Mouse (Mus musculus): ENCODE data around the gene Il25.
"Not testable (repeated sequence)": the region's sequence is repeated elsewhere in the genome, so short reads cannot be mapped to it uniquely, and the experiment has no call there.

Gene Il25

DNA sequence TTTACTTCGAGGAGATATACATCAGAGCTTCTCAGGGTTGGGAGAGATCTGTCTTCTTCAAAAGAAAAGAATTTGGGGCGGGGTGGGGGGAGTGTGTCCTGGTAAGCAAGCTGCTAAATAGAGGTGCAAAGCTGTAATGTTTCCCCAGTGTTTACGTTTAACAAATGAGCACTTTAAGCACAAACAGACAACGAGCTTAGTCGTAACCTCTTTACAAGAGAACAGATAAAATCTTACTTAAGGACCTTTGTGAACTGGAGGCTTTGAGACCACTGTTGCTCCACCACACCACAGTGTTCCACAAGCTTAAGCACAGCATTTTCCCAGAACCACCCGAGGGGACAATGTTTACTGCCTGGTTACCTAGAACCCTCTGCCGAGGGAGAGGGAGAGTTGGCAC lies 5.2 kb upstream of the Il25 start:
- no peak for DNase-seq

DNA sequence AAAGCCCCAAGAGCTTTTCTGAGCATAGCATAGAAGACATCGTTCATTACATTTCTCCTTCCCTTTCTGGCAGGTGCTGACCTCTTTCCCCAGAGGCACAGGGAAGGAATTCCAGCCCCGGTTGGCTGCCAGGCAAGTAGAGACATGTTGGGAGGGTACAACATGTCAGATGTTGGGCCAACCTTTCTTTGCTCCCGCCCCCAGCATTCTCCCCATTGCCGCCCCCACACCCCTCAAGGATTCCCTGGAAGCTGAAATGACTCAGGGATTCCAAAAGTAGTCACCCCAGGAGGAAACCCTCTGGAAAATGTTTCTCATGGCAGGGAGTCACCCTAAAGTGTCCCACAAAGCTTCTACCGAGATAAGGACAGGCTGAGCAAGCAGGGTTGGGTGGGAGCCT lies 2.7 kb upstream of the Il25 start:
- no peak for DNase-seq

DNA sequence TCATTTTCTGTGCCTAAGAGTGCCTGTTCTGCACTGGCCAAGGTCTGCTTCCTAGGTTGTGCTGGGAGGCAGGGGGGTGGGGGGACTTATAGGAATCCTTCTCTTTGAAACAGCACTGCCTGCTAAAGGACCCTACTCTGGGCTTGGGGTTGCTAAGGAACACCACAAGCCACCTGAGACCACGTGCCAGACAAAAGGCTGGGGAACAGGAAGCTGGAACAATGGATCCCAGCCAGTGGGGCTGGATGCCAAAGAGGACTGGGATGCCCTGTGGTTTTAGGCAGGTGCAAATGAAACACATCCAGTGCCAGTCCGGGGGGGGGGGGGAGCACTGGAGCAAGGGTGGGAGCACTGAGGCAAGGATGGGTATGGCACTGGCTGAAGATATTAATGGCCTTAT lies 2.1 kb upstream of the Il25 start:
- no peak for DNase-seq

DNA sequence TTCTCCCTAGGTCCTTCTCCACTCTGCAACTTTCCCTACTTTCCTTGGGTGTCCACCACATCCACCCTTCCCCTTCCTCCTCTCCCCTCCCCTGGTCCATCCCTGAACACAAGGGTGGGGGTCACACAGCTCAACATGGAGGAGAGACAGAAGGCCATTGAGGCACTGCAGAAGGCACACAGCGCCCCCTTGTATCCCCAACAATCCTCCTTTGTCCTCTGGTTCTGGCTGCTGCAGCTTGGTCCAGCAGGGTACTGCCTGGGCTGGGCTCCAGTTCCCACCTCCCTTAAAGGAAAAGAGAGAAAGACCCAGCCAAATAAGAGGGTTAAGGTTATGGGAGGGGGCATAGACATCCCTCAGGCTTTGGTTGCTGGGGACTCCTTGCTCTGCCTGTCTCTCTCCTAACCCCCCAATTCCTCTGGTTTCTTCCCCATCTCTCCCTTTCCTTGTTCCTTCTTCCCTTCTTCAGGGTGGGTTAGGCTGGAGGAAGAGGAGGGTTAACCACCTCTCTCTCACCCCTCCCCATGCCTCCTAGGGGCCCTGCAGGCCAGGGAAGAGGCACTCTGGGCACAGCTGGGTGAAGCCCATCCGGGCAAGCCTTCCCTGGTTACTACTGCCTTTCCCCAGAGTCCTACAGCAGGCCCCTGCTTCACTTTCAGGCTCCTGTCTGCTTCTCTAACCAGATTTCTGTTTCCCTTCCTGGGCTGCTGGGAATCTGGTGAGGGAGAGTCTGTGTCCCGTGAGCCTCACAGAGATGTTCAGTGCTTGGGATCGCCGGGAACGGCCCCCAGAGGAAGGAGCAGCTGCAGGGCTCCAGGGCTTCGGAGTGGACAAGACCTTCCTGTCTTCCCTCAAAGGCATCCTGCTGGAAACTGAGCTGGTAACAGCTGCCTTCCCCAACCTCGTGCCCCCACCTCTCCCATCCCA lies 3.7 kb downstream of the Il25 start, which contains the start of gene Cmtm5:
Gene Cmtm5 (plus strand): TSS at position 358 of the 927 bp plus-strand sequence.
- DNase-seq = no peak

DNA sequence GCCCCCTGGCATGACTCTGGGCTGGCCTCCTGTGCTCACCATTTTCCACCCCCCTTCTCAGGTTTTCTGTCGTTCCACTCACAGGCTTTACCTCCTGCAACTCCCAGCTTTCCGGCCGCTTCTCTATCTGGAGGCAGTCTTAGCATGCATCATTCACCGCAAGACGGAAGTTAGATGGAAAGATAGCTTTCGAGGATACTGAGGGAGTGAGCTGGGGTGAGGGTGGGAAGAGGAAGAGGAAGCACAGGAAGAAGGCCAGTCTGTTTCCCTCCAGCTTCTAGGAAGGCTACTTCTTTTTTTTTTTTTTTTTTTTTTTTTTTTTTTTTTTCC lies 4.3 kb downstream of the Il25 start:
- DNase-seq = no peak

DNA sequence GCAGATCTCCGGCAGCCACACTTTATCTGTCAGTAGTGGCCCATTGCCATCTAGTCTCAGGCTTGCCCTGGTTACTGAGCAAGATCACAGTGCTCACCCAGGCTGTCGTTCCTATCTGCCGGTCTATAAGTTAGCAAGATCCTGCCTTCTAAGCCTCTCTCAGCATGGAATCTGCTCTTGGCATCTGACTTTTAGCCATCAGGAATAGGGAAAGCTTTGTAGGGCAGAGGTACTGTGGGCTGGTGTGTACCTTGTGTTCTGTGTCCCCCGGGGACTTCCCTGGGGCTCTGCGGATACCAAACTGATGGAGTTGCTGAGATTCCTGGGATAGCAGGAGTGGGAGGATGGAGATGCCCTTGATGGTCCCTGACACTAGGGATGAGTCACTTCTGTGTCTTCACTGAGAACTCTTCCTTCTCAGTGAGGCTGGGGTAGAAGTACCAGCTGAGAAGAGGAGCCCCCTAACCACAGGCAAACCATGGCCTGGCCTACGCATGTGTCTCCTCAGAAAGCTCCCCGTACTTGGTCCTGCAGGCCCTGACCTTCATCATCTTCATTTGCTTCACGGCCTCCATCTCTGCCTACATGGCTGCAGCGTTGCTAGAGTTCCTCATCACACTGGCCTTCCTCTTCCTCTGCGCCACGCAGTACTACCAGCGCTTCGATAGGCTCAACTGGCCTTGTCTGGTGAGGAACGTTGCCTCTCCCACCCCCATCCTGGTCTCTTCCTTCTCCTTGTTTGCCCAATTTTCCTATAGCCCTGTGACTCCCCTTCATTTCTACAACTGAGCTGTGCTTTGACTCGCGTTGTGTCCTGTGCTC lies 5.1 kb downstream of the Il25 start:
- DNase-seq = no peak

DNA sequence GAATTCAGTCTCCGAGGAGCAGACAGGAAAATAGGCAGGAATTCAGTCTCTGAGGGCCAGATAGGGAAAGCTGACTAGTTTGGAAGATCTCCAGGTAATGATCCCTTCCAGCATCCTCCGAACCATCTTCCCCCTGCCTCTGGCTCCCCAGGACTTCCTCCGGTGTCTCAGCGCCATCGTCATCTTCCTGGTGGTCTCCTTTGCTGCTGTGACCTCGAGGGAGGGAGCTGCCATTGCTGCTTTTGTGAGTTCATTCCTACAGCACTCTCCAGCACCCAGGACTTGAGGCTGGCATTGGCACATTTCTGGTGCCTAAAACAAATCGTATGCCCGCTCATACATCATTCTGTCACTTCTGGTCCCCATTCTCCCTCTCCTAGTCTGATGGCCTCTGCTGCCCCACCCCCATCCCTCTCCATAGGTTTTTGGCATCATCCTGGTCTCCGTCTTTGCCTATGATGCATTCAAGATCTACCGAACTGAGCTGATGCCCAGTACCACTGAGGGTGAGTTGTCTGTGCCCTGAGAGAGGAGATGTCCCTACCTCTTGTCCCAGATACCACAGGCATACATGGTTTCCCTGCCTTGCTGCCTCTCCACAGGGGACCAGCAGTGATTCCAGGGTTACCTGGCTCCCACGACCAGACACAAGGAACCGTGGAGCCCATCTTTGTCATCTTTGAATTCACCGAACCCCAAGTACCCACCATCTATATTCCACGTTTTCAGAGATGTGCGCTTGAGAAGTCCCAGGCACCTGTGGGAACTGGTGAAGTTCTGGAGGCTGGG lies 6.1 kb downstream of the Il25 start:
- DNase-seq = no peak

DNA sequence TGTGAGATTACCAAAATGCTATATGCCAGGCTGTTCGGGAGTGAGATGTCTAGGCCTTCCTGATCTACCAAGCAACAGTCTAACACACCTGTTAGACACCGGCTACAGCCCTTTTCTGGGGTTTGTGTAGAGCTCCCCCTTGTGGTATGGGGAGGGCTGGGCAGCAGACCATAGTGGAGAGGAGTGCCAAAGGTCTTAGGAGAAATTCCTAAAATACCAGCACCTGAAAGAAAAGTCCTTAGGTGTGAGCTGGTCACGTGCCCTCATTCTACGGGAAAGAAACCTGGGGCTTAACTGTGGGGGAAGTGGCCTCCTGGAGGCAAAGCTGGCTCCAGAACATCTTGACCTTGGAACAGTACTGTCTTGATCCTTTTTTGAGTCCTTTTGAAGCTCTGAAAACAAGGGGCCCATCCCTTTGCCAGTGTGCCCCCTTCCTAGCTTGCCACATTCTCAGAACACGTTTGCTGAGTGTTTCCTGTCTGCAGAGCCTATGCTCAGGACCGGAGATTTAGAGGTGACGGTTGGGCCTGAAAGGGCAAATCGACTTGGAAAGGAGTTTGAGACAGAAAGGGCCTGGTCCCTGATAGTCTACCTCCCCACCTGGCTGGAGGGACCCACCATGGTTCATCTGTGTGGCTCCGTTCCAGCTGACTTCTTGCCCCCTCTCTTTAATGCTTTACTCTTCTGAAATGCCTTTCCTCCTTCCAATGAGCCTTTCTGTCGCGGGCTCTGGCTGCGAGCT lies 7.1 kb downstream of the Il25 start:
- peak; percentile 25 to 58 for DNase-seq

DNA sequence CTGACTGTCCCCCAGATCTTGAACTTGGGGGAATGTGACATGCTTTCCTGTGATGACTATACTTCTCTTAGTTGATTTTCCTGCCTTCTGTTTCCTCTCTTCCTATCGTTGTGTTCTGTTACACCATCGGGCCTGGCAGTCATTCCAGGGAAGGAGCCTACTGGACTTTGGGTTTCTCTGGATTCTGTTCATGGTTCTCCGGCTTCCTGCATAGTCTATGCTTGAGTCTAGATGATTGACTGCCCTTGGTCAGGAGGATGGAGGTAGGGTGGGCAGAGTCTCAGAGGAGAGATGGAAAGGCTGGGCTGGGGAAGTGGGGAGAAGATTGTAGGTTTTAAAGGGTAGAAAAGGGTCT lies 7.7 kb downstream of the Il25 start:
- no peak for DNase-seq

DNA sequence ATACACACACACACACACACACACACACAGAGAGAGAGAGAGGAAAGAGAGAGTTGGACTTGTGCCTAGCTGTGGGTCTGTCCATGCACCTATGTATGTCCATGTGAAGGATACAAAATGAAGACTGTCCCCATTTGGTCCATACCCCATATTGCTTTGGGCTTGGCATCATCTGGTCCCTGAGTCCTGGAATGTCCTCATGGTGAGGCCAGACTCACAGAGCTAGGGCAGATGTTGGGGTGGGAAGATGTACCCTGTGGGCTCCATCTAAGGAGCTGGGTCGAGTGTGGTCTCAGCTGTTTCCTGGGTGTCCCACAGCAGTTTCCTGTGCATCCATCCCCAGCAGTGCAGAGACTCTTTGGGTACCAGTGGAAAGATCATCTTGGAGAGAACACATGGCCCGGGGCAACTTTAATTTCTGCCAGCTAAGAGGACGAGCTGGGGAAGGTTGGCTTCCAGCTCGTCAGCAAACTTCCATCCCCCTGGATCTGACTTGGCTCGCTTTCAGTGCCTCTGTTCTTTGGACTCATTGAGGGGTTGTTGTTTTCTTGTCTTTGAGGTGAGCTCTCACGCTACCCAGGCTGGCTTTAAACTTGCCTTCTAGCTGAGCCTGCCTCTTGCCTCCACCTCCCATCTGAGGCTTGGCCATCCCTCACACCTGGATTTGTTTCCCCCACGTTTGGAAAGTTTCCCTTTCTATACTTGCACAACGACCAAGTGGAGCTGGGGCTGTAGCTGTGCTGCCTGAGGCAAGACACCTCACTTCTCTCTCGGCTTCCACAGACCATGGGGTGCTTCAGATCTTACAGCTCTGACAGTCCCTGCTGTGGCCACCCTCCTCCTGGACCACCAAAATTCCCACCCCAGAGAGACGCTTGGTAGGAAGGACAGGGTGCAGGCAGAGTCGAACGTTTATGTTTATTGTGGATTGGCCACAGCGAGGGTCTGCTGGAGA lies 8.8 kb downstream of the Il25 start:
- no peak for DNase-seq

DNA sequence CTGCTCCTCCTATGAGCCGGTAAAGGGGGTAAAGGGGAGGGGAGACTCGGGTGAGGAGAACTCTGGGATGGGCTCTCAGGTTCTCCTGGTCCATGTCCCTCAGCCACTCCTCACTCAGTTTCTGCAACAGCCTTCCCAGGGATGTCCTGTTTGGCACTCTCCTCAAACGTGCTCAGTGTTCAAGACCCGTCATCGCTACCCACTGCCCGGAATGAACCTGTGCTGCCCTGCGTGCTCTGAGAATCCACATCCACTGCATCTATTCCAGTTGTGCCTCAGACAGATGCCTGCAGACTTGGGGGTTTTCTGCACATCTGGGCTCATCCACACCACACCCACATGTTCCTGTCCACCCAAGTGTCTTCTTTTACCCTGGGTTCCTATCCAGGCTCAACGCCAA lies 10.0 kb downstream of the Il25 start:
- DNase-seq = no peak

DNA sequence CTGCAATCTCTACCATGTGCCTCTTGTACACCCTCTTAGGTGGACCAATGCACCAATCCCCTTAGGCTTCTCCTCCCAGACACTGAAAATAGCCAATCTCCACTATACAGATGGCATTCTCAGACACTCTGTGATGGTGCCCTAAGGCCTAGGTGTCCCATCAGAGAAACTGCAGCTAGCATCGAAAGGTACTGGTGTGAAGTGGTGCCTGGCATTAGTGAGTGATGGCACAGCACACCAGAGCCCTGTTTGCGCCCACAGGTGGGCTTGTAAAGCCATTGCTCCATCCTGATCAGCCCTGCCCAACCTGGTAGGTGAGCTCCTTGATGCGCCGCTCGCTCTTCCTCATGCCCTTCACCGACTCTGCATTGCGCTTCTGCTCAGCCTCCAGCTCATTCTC lies 11.5 kb downstream of the Il25 start:
- no peak for DNase-seq

DNA sequence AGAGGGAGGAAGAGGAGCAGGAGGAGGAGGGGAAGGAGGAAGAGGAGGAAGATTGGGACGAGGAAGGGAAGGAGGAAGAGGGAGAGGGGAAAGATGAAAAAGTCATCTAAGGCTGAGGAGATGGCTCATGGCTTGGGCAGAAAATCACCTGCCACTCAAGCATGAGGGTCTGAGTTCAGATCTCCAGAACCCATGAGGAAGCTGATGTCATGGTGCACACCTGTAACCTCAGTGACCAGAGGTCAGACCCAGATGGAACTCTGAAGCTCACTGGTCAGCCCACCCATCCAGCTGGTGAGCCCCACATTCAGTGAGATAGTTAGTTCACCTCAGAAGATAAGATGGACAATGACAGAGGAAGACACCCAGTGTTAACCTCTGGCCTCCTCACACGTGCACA lies 12.4 kb downstream of the Il25 start:
- no peak for DNase-seq

DNA sequence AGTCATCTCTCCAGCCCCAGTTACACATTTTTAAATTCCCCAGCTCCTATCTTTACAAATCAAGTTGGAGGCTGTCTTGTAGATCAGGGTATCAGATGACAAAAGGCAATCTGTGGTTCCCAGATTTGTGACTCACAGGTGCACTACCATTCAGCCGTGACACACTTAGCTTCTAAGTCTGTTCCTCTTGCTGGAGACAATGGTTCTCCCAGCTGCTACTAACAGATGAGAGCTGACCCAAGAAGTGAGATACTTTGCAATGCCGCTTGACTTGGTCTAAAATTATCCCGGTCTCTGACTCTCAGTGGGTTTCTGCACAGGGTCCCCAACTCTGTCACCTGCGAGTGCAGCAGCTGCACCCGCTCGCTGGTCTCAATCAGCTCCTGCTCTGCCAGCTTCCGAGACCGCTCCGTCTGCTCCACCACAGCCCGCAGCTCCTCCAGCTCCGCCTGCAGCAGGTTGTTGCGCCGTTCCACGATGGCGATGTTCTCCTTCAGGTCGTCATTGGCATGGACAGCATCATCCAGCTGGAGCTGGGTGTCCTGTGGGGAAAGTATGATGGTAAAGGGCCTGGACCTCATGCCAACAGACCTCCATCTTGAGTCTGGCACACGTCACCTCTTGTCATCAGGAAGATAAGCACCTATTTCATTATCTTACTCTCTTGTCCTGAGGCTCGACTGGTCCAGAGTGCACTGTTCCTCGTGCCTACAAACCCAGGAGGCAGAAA lies 13.6 kb downstream of the Il25 start:
- DNase-seq = no peak

DNA sequence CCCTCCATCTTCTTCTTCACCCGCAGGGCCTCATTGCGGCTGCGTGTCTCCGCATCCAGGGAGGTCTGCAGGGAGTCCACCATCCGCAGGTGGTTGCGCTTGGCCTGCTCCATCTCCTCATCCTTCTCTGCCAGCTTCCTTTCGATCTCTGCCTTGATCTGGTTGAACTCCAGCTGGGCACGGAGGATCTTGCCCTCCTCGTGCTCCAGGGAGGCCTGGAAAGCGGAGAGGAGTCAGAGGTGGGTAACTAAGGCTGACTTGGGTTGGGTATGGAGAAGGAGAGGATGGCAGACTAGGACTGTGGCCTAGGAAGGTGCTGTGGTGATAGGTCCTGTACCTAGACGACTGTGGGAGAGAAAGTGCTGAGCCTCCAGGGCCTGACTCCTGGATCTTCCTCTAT lies 14.5 kb downstream of the Il25 start:
- not testable (repeated sequence) for DNase-seq

DNA sequence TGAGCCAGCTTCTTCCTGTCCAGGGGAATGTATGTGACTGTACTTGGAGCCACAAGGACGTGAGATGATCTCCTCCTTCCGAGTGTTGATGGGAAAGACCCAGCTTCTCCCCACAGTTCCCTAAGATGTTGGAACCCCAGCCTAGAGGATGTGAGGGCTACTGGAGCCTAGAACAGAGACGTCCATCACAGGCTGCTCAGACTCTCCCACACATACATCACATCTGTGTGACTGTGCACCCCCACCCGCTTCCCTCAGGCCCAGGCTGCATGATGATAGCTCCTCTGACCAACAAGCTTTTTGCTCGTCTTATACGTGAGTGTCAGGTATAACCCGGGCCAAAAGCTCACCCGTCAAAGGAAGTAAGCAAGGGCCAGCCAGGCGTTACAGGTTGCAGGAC lies 16.3 kb downstream of the Il25 start:
- DNase-seq = no peak

DNA sequence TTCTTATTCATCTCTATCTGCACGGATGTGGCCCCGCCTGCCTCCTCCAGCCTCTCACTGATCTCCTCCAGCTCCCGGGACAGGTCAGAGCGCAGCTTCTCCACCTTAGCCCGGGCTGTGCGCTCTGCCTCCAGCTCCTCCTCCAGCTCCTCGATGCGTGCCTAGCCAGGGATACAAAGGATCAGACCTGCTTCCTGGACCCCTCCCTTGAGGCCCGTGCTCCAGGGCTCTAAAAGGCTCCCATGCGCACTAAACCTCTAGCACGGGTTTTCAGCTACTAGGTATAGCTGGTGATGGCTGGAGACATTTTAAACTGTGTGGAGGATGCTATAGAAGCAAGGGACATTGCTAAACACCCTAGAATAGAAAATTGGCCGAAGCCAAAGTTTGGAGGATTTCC lies 18.0 kb downstream of the Il25 start:
- no peak for DNase-seq

DNA sequence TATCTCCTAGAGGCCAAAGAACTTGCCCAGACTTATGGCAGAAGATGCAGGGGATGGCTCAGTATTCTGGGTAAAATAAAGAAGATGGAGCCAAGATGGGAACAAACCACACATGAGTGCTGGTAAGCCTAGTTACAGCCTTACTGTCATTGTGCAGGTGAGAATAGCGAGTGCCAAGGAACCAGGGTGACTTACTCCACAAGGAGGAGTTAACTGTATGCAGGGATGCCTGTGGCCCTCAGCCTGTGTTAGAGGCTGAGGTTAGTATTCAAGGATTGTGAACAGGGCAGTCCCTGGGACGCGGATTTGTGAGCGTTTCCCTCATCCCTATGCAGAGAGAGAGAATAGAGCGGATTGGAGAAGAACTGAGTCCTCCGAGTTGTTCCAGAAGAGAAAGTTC lies 19.1 kb downstream of the Il25 start:
- DNase-seq = no peak

DNA sequence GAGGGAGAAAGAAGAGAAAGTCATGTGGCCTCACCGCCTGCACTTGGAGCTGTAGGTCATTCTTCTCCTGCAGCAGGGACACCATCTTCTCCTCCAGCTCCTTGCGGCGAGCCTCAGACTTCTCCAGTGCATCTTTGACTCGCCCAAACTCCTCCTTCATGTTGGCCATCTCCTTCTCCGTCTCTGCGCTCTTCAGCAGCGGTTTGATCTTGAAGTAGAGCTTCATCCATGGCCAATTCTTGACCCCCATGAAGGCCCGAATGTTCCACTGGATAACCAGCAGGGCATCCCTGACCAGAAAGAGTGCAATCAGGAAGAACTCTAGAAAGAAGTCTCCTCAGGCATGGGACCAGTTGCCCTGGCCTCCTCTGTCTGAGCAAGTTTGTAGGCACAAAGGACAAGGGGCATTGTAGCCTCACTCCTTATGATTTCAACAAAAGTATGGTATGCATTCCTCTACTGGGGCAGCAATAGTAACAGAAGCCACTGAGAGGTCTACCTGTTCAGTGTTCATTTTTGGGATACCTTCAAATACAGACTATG lies 21.2 kb downstream of the Il25 start:
- no peak for DNase-seq

DNA sequence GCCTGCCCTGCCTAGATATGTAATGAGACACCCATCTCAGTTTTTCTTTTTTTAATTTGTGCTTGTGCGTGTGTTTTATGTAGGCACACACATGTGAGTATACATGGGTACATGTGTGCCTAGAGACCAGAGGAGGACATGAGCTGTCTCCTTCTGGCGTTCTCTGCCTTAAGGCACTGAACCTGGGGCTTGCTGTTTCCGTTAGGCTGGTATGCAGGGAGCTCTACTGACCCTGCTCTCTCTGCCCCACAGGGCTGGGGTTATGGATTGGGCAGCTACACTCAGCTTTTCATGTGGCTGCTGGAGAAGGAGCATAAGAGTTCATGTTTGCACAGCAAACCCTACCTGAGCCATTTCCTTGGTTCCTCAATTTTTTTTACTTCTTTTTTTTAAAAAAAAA lies 22.0 kb downstream of the Il25 start:
- DNase-seq = no peak

DNA sequence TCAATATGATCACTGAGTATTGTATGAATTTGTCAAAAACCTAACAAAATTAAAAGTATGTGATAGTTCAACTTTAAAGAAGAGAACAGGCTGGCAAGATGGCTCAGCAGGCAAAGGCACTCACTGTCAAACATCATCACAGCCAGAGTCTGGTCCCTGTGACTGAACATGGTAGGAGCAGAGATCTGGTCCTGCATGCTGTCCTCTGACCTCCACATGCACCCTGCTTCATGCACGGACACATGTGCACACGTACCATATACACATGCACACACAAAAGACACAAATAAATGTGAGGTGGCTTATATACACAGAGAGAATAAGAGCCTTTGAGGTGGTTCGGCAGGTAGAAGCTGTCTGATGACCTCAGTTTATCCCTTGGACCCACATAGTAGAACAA lies 23.0 kb downstream of the Il25 start:
- DNase-seq = no peak

All from spleen, adult 18-20 months (tissue).